ENCODE assay signal across 27 mouse cellular contexts in genomic region chr6:39611296-39611695, GRCm38 (mm10). TPM values are rescaled to one million over a fixed set of nuclear protein-coding genes. Genes with fewer than 3 reads are reported as not detected.
"Had no signal": no experiment of that assay in that cellular context is flagged by ENCODE, and none has a peak within 500 bp of the region (broad histone marks: within the 10 kb centered on the region; RNA-seq: fewer than 3 reads in every experiment).

No protein-coding gene starts in this region.

- H3K4me1 ChIP-seq: hindbrain, embryonic 10.5 days; hindbrain, embryonic 12.5 days; limb, embryonic 10.5 days; limb, embryonic 12.5 days; liver, embryonic 13.5 days; liver, embryonic 15.5 days had no signal

- ATAC-seq: hindbrain, embryonic 16.5 days; inflammation-experienced regulatory T-cells, adult 6 months; intestine, embryonic 15.5 days; intestine, postnatal 0 days had no signal

- H3K4me3 ChIP-seq: gastrocnemius, adult 2 months; heart, embryonic 10.5 days; heart, embryonic 12.5 days; hindbrain, embryonic 10.5 days; hindbrain, embryonic 12.5 days; intestine, embryonic 15.5 days; layer of hippocampus, adult 2 months; left cerebral cortex, adult 2 months; limb, embryonic 10.5 days; limb, embryonic 12.5 days; liver, embryonic 13.5 days; liver, embryonic 15.5 days had no signal

- H3K27me3 ChIP-seq: heart, embryonic 12.5 days; hindbrain, embryonic 12.5 days; intestine, embryonic 15.5 days; limb, embryonic 12.5 days; liver, embryonic 13.5 days; liver, embryonic 15.5 days had no signal

- DNase-seq: gastrocnemius, adult 2 months; gastrocnemius, postnatal 10 days; gastrocnemius, postnatal 25 days; heart, adult 18-20 months; heart, postnatal 10 days; heart, postnatal 4 days; kidney, postnatal 4 days; liver; liver, embryonic 13.5 days had no signal

- H3K27ac ChIP-seq: gastrocnemius, adult 2 months; heart, embryonic 10.5 days; hindbrain, embryonic 10.5 days; hindbrain, embryonic 12.5 days; hindbrain, embryonic 14.5 days; intestine, embryonic 15.5 days; kidney, postnatal 0 days; layer of hippocampus, adult 2 months; left cerebral cortex, adult 2 months; limb, embryonic 10.5 days; limb, embryonic 12.5 days; liver, embryonic 13.5 days; liver, embryonic 15.5 days had no signal

RNA-seq across cellular contexts. Expression of gene Gm42420, which starts 25.7 kb away (rescaled TPM):
- polyA plus RNA-seq: heart, embryonic 12.5 days; heart, embryonic 14.5 days; heart, embryonic 16.5 days; inflammation-experienced regulatory T-cells, adult 6 months; kidney, embryonic 14.5 days had no signal
